Mouse (Mus musculus) liver, embryonic 12.5 days (tissue): ENCODE data around the gene Gsg1l. TPM values are rescaled to one million over a fixed set of nuclear protein-coding genes. Genes with fewer than 3 reads are reported as not detected.

Experiments used
- ATAC-seq: fragments of 200-750 bp; cut with Nextera tagmentation; 2 replicates; pipeline ENCODE4 v1.8.0; 2017; ENCODE audit warnings: moderate number of reproducible peaks, mild to moderate bottlenecking, moderate library complexity
- H3K27ac ChIP-seq: fragments of 300-500 bp; sonication (generic); 2 replicates; pipeline ENCODE4 v1.5.1; 2016; ENCODE audit warnings: mild to moderate bottlenecking
- H3K27me3 ChIP-seq: fragments of 300-500 bp; sonication (generic); replicated peaks from 2 replicates; pipeline ENCODE4 v1.6.1; 2016; ENCODE audit warnings: mild to moderate bottlenecking, moderate library complexity
- H3K36me3 ChIP-seq: fragments of 300-500 bp; sonication (generic); 2 replicates; pipeline ENCODE4 v1.6.1; 2016; ENCODE audit warnings: mild to moderate bottlenecking, moderate library complexity
- H3K4me1 ChIP-seq: fragments of 300-500 bp; sonication (generic); 2 replicates; pipeline ENCODE4 v1.6.1; 2016
- H3K4me2 ChIP-seq: fragments of 300-500 bp; sonication (generic); 2 replicates; pipeline ENCODE4 v1.6.1; 2016; ENCODE audit warnings: mild to moderate bottlenecking, moderate library complexity
- H3K4me3 ChIP-seq: fragments of 300-500 bp; sonication (generic); 2 replicates; pipeline ENCODE4 v1.5.1; 2016; ENCODE audit warnings: mild to moderate bottlenecking, moderate library complexity
- H3K9ac ChIP-seq: fragments of 300-500 bp; sonication (generic); 2 replicates; pipeline ENCODE4 v1.6.1; 2016; ENCODE audit warnings: mild to moderate bottlenecking, moderate library complexity
- H3K9me3 ChIP-seq: fragments of 300-500 bp; sonication (generic); replicated peaks from 2 replicates; pipeline ENCODE4 v1.6.1; 2016; ENCODE audit warnings: mild to moderate bottlenecking, moderate library complexity
- WGBS: fragments of 180-500 bp; shearing (Covaris S2); methylation state at CpG from one replicate; pipeline ENCODE4 v1.1.7; 2016; ENCODE audit not compliant: insufficient replicate concordance; 5-methylcytosine and 5-hydroxymethylcytosine counted together
- polyA plus RNA-seq: library from polyadenylated mRNA; unstranded; fragments of >200 nt; fragmentation: Nextera tagmentation; extraction: Ambion mirVana; gene quantifications from 2 replicates; pipeline ENCODE4 v1.2.1, GENCODE M21; 2016

Gene Gsg1l
- polyA plus RNA-seq, 1 experiment from 2014 or later = not detected

GRCm38 (mm10) chr7:125828561-125828960, 253.7 kb downstream of the Gsg1l start:
- no peak overlapping the region for H3K9ac ChIP-seq

More at GRCm38 (mm10) chr7:125828561-125828960, 253.7 kb downstream of the Gsg1l start:
- H3K27me3 ChIP-seq = no peaks in the 10 kb centered on the region
- WGBS = 64% methylated on average over 5 of the region's 5 CpGs
- no peak overlapping the region for H3K4me3 ChIP-seq
- ATAC-seq = no peak
- H3K27ac ChIP-seq = no peak overlapping the region
- H3K4me2 ChIP-seq = no peak overlapping the region
- no peaks in the 10 kb centered on the region for H3K9me3 ChIP-seq
- 0 out of 2 replicates have a peak, but pooled peaks cover 3% of the 10 kb centered on the region for H3K36me3 ChIP-seq
- H3K4me1 ChIP-seq = peaks cover 8% of the 10 kb centered on the region

Other genes with a start within 250 kb of the Gsg1l start
- 38.0 and 39.8 TPM in 2 replicates for gene Xpo6, start 118.1 kb upstream of the Gsg1l start, polyA plus RNA-seq
- gene Sbk1, start 190.2 kb upstream of the Gsg1l start, polyA plus RNA-seq = 4.2 and 5.0 TPM in 2 replicates